Mouse (Mus musculus) bone marrow, adult 2 months (tissue): ENCODE measurements around the gene Slc25a10.

Source experiments
- CTCF ChIP-seq: fragments of 200-500 bp; IDR thresholded peaks from 2 replicates; pipeline ENCODE4 v1.5.1; 2011; ENCODE audit warnings: low read length, control low read depth; ENCODE audit not compliant: control insufficient read depth, insufficient read depth
- POLR2A ChIP-seq: fragments of 200-500 bp; IDR thresholded peaks from 2 replicates; pipeline ENCODE4 v1.6.1; 2011; ENCODE audit warnings: low read depth, mild to moderate bottlenecking, control low read depth, low read length, borderline replicate concordance; ENCODE audit not compliant: control insufficient read depth

DNA sequence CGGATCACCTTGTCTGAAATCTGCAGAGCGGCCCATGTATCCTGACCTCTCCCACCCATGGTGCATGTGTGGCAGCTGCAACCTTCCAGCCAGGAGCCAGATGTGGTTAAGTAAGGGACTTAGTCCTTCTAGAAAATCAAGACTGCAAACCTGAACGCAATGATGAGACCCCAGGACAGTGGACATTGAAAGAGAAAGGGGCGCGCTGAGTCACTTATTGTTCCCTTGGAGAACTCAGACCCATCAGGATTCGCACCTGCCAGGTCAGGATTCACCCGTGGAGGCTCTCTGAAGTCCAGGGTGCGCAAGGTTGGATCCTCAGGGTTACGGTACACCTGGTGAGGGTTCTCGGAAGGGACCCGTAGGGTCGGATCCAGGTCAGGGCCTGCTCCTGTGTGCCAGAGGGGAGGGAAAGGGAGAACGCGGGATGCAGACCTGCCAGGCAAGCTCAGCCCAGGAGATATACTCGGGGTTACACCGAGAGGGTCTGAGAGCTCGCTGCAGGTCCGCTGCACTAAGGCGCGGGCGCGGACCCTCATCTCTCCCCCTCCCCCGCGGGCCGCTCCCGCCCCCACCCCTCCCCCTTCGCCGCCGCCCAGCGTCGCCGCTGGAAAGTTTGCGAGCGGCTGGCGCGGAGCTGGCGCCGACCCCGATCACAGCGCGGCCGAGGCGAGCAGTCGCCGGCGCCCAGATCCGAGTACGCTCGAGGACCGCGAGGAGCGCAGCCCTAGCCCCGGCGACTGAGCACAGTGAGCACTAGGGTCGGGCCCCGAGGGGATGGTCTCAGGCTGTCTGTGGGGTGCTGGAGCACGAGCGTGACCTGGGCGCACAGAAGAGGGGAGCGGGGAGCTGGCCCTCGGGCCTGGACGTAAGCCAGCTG lies 38.7 kb downstream of the Slc25a10 start, which contains the start of gene Gcgr:
- no peak for TF ChIP-seq POLR2A
- TF ChIP-seq CTCF, result no peak
